Mouse (Mus musculus) MEL (cell line): ENCODE results near the gene Omt2b. TPM values are rescaled to one million over a fixed set of nuclear protein-coding genes. Genes with fewer than 3 reads are reported as not detected.

Experiments used
- DNase-seq: peaks from one replicate; pipeline ENCODE4 v3.0.0; 2011; ENCODE audit warnings: low read depth, low spot score
- H3K27ac ChIP-seq: 2 replicates; pipeline ENCODE4 v1.5.1; 2012; ENCODE audit warnings: low read depth, mild to moderate bottlenecking, control low read depth, low read length, moderate library complexity; ENCODE audit not compliant: control insufficient read depth
- H3K27me3 ChIP-seq, 2 experiments: fragments of 150-350 bp in 1 of 2; sonication (generic) in 1 of 2; 2 replicates each; pipeline ENCODE4 v1.6.1; 2012; ENCODE audit warnings: low read length in 2 of 2, mild to moderate bottlenecking in 2 of 2, improper control_type of control experiment in 1 of 2, moderate library complexity in 1 of 2; ENCODE audit not compliant: insufficient read depth in 2 of 2, control insufficient read depth in 1 of 2
- H3K36me3 ChIP-seq, 2 experiments: 2 replicates each; pipeline ENCODE4 v1.6.1; 2012 to 2014; ENCODE audit warnings: low read length in 2 of 2, improper control_type of control experiment in 1 of 2, inconsistent platforms in 1 of 2, mild to moderate bottlenecking in 1 of 2; ENCODE audit not compliant: insufficient read depth in 2 of 2, control insufficient read depth in 1 of 2
- H3K4me1 ChIP-seq, 2 experiments: fragments of 150-350 bp in 1 of 2; sonication (generic) in 1 of 2; 2 replicates each; pipeline ENCODE4 v1.6.1; 2012; ENCODE audit warnings: low read length in 2 of 2, improper control_type of control experiment in 1 of 2, mild to moderate bottlenecking in 1 of 2; ENCODE audit not compliant: insufficient read depth in 2 of 2, control insufficient read depth in 1 of 2
- H3K4me3 ChIP-seq, 2 experiments: fragments of 150-350 bp in 1 of 2; sonication (generic) in 1 of 2; 2 replicates each; pipeline ENCODE4 v1.5.1; 2012; ENCODE audit warnings: low read depth in 2 of 2, low read length in 2 of 2, mild to moderate bottlenecking in 2 of 2, moderate library complexity in 2 of 2, control low read depth in 1 of 2, improper control_type of control experiment in 1 of 2; ENCODE audit not compliant: control insufficient read depth in 1 of 2, insufficient read depth in 1 of 2
- H3K79me2 ChIP-seq: 2 replicates; pipeline ENCODE4 v1.6.1; 2012; ENCODE audit warnings: mild to moderate bottlenecking, low read length, moderate library complexity; ENCODE audit not compliant: control insufficient read depth, poor library complexity, insufficient read depth
- H3K9ac ChIP-seq: 2 replicates; pipeline ENCODE4 v1.6.1; 2012; ENCODE audit warnings: low read depth, mild to moderate bottlenecking, control low read depth, low read length, moderate library complexity; ENCODE audit not compliant: control insufficient read depth, poor library complexity, severe bottlenecking
- H3K9me3 ChIP-seq: fragments of 150-350 bp; sonication (generic); replicated peaks from 2 replicates; pipeline ENCODE4 v1.6.1; 2012; ENCODE audit warnings: mild to moderate bottlenecking, low read length, improper control_type of control experiment, moderate library complexity; ENCODE audit not compliant: insufficient read depth
- CHD1 ChIP-seq: IDR thresholded peaks from 2 replicates; pipeline ENCODE4 v1.6.1; 2012; ENCODE audit warnings: low read depth, mild to moderate bottlenecking, inconsistent platforms, low read length, improper control_type of control experiment
- CHD2 ChIP-seq: IDR thresholded peaks from 2 replicates; pipeline ENCODE4 v1.6.1; 2011; ENCODE audit warnings: low read length, improper control_type of control experiment
- CTCF ChIP-seq, 3 experiments: IDR thresholded peaks in 2 of 3; conservative IDR thresholded peaks in 1 of 3; 2 replicates each; pipeline ENCODE4 v1.5.1; 2011 to 2012; ENCODE audit warnings: low read length in 3 of 3, low read depth in 2 of 3, mild to moderate bottlenecking in 2 of 3, improper control_type of control experiment in 1 of 3, inconsistent platforms in 1 of 3, mixed read lengths in 1 of 3, moderate library complexity in 1 of 3; ENCODE audit not compliant: control insufficient read depth in 1 of 3, insufficient read depth in 1 of 3, poor library complexity in 1 of 3, severe bottlenecking in 1 of 3
- E2F4 ChIP-seq: IDR thresholded peaks from 2 replicates; pipeline ENCODE4 v1.6.1; 2011; ENCODE audit warnings: low read depth, low read length, improper control_type of control experiment, borderline replicate concordance
- ELF1 ChIP-seq: IDR thresholded peaks from 2 replicates; pipeline ENCODE4 v1.6.1; 2014; ENCODE audit warnings: low read depth, mild to moderate bottlenecking, inconsistent platforms, low read length, improper control_type of control experiment, moderate library complexity
- ETS1 ChIP-seq: IDR thresholded peaks from 2 replicates; pipeline ENCODE4 v1.6.1; 2012; ENCODE audit warnings: low read depth, mild to moderate bottlenecking, inconsistent platforms, low read length, improper control_type of control experiment, moderate library complexity
- GATA1 ChIP-seq: IDR thresholded peaks from 2 replicates; pipeline ENCODE4 v1.6.1; 2011; ENCODE audit warnings: low read depth, low read length, improper control_type of control experiment
- KAT2A ChIP-seq: conservative IDR thresholded peaks from 2 replicates; pipeline ENCODE4 v1.6.1; 2012; ENCODE audit warnings: low read depth, low read length, improper control_type of control experiment, inconsistent platforms
- MAZ ChIP-seq: IDR thresholded peaks from 2 replicates; pipeline ENCODE4 v1.6.1; 2012; ENCODE audit warnings: low read depth, mild to moderate bottlenecking, inconsistent platforms, low read length, improper control_type of control experiment
- MXI1 ChIP-seq: IDR thresholded peaks from 2 replicates; pipeline ENCODE4 v1.6.1; 2011; ENCODE audit warnings: mild to moderate bottlenecking, low read depth, low read length, improper control_type of control experiment
- MYB ChIP-seq: IDR thresholded peaks from 2 replicates; pipeline ENCODE4 v1.6.1; 2011; ENCODE audit warnings: mild to moderate bottlenecking, low read depth, low read length, improper control_type of control experiment
- NRF1 ChIP-seq: IDR thresholded peaks from 2 replicates; pipeline ENCODE4 v1.6.1; 2014; ENCODE audit warnings: low read depth, mild to moderate bottlenecking, inconsistent platforms, low read length, improper control_type of control experiment, moderate library complexity; ENCODE audit not compliant: poor library complexity, insufficient read depth, severe bottlenecking
- POLR2AphosphoS5 ChIP-seq: IDR thresholded peaks from 2 replicates; pipeline ENCODE4 v1.6.1; 2012; ENCODE audit warnings: low read depth, borderline replicate concordance, mild to moderate bottlenecking, inconsistent platforms, low read length, moderate library complexity, mixed read lengths
- RCOR1 ChIP-seq: IDR thresholded peaks from 2 replicates; pipeline ENCODE4 v1.6.1; 2012; ENCODE audit warnings: low read depth, mild to moderate bottlenecking, inconsistent platforms, low read length, improper control_type of control experiment
- SMC3 ChIP-seq: IDR thresholded peaks from 2 replicates; pipeline ENCODE4 v1.6.1; 2011; ENCODE audit warnings: low read depth, low read length, improper control_type of control experiment
- TBP ChIP-seq: IDR thresholded peaks from 2 replicates; pipeline ENCODE4 v1.8.0; 2011; ENCODE audit warnings: low read depth, low read length, improper control_type of control experiment
- UBTF ChIP-seq: IDR thresholded peaks from 2 replicates; pipeline ENCODE4 v1.6.1; 2012; ENCODE audit warnings: low read depth, mild to moderate bottlenecking, inconsistent platforms, low read length, improper control_type of control experiment, moderate library complexity, borderline replicate concordance; ENCODE audit not compliant: insufficient read depth
- USF1 ChIP-seq: IDR thresholded peaks from 2 replicates; pipeline ENCODE4 v1.6.1; 2014; ENCODE audit warnings: low read depth, mild to moderate bottlenecking, inconsistent platforms, low read length, improper control_type of control experiment, moderate library complexity
- USF2 ChIP-seq, 2 experiments: IDR thresholded peaks; 2 replicates each; pipeline ENCODE4 v1.6.1; 2011 to 2012; ENCODE audit warnings: improper control_type of control experiment in 2 of 2, low read length in 2 of 2, borderline replicate concordance in 1 of 2, inconsistent platforms in 1 of 2, low read depth in 1 of 2, mild to moderate bottlenecking in 1 of 2; ENCODE audit not compliant: insufficient read depth in 1 of 2
- ZNF384 ChIP-seq: IDR thresholded peaks from 2 replicates; pipeline ENCODE4 v1.6.1; 2012; ENCODE audit warnings: low read depth, mild to moderate bottlenecking, inconsistent platforms, low read length, improper control_type of control experiment
- polyA plus RNA-seq, 2 experiments: library from polyadenylated mRNA; stranded (reverse) in 1 of 2; unstranded in 1 of 2; fragments of >175 nt in 1 of 2; fragments of >200 nt in 1 of 2; gene quantifications; 2 replicates each; pipeline versions ENCODE4 v1.2.1 to v1.2.4; 2012; ENCODE audit warnings: low replicate concordance in 2 of 2, low read depth in 1 of 2; ENCODE audit not compliant: insufficient read length in 2 of 2, insufficient read depth in 1 of 2, missing spikeins in 1 of 2
- total RNA-seq: library from RNA; depleted of rRNA; stranded (reverse); fragments of 300-350 nt; gene quantifications from 2 replicates; pipeline ENCODE4 v1.2.3, GENCODE M21; 2012

Omt2b gene
- total and polyA plus RNA-seq, 3 experiments: not detected

DNA sequence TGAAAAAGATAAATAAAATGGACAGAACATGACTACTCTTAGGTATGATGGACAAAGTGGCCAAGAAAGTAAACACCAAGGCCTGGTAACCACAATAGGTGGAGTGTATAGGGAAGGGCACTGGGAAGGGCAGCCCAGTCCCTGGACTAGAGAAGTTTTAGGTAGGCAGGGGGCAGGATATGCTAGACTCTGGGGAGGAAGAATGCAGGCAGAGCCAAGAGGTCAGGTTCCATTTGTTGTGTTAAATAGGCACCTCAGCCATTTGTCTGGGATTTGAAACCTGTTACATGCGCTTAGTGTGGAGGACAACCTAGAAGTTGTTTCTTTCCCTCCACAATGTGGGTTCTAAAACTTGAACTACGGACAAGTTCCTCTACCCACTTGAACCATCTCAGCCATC is 42.0 kb downstream of the Omt2b start:
- Histone ChIP-seq H3K9me3 (no peaks in the 10 kb centered on the region), H3K27me3 (peaks cover 2 to 6% of the 10 kb centered on the region in 2 experiments; a peak in 2 of 4 replicates), H3K4me1 (peaks cover 0 to 4% of the 10 kb centered on the region in 2 experiments; a peak in 1 of 4 replicates), H3K27ac (no peak overlapping the region), H3K79me2 (no peaks in the 10 kb centered on the region), H3K4me3 (no peak overlapping the region), H3K36me3 (peaks cover 0 to 2% of the 10 kb centered on the region in 2 experiments; a peak in 2 of 4 replicates), H3K9ac (no peak overlapping the region)
- TF ChIP-seq CHD2 (no peak), KAT2A (no peak), RCOR1 (no peak), MYB (no peak), POLR2AphosphoS5 (no peak), TBP (no peak)
- DNase-seq: no peak

DNA sequence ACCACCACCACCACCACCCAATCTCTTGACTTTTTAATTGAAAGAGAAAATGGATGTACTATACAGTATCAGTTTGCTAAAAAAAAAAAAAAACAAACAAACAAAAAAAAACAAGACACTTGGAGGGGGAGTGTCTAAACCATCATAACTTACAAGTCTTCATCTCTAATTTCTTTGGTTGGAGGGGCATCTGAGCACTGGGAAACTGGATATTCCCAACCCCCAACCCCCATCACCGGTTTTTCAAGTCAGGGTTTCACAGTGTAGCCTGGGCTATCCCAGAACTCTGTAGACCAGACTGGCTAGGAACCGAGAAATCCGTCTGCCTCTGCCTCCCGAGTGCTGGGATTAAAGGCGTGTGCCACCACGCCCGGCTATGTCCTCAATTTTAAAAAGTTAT is 42.4 kb downstream of the Omt2b start:
- Histone ChIP-seq H3K36me3 (peaks cover 0 to 2% of the 10 kb centered on the region in 2 experiments; a peak in 2 of 4 replicates), H3K27ac (no peak overlapping the region), H3K9ac (no peak overlapping the region), H3K4me3 (no peak overlapping the region), H3K27me3 (peaks cover 2 to 7% of the 10 kb centered on the region in 2 experiments; a peak in 2 of 4 replicates), H3K9me3 (no peaks in the 10 kb centered on the region), H3K4me1 (peaks cover 0 to 4% of the 10 kb centered on the region in 2 experiments; a peak in 1 of 4 replicates), H3K79me2 (no peaks in the 10 kb centered on the region)
- no peak for DNase-seq
- TF ChIP-seq ETS1 (no peak), GATA1 (no peak), MXI1 (no peak), CHD1 (no peak), SMC3 (no peak), TBP (no peak), CTCF (IDR thresholded peaks at IDR 0.05 in 2 of 3, conservative IDR thresholded peaks at IDR 0.05 in 1 of 3; ENCODE audit: control insufficient read depth in 1 of 3, insufficient read depth in 1 of 3, low read depth in 2 of 3, low read length in 3 of 3, poor library complexity in 1 of 3, severe bottlenecking in 1 of 3) (no peak), E2F4 (no peak), NRF1 (no peak), CHD2 (no peak), MAZ (no peak), ELF1 (no peak), ZNF384 (no peak), USF2 (IDR thresholded peaks at IDR 0.05; ENCODE audit: borderline replicate concordance in 1 of 2, insufficient read depth in 1 of 2, low read depth in 1 of 2, low read length in 2 of 2) (no peak), USF1 (no peak), UBTF (no peak)
- TF ChIP-seq, all 39 proteins: peak for 0
